Mouse (Mus musculus) CH12.LX (cell line): Measurements from ENCODE around the gene Gpr152. TPM values are rescaled to one million over a fixed set of nuclear protein-coding genes. Genes with fewer than 3 reads are reported as not detected.

Experiments used
- DNase-seq: peaks from one replicate; pipeline ENCODE4 v3.0.0-alpha.2; 2013; ENCODE audit errors: extremely low read depth
- H3K27ac ChIP-seq: 2 replicates; pipeline ENCODE4 v1.5.1; 2012; ENCODE audit warnings: low read depth, mild to moderate bottlenecking, control low read depth, moderate library complexity; ENCODE audit not compliant: insufficient read depth
- H3K27me3 ChIP-seq: replicated peaks from 2 replicates; pipeline ENCODE3; 2012; ENCODE audit warnings: inconsistent platforms
- H3K36me3 ChIP-seq, 2 experiments: replicated peaks in 1 of 2; 2 replicates each; pipeline versions ENCODE3 to v1.6.1; 2012; ENCODE audit warnings: inconsistent platforms in 1 of 2, low read length in 1 of 2, mild to moderate bottlenecking in 1 of 2, mixed read lengths in 1 of 2, moderate library complexity in 1 of 2; ENCODE audit not compliant: control insufficient read depth in 1 of 2, insufficient read depth in 1 of 2
- H3K4me1 ChIP-seq, 2 experiments: 2 replicates each; pipeline ENCODE4 v1.6.1; 2012; ENCODE audit warnings: inconsistent platforms in 1 of 2, moderate library complexity in 1 of 2; ENCODE audit not compliant: insufficient read depth in 2 of 2, control insufficient read depth in 1 of 2
- H3K4me2 ChIP-seq: 2 replicates; pipeline ENCODE4 v1.6.1; 2012; ENCODE audit warnings: low read depth, mild to moderate bottlenecking, control low read depth; ENCODE audit not compliant: poor library complexity, insufficient read depth, severe bottlenecking
- H3K4me3 ChIP-seq, 3 experiments: fragments of 150-350 bp in 1 of 3; sonication (generic) in 1 of 3; replicated peaks in 1 of 3; 2 replicates each; pipeline versions ENCODE3 to v1.5.1; 2011 to 2012; ENCODE audit warnings: low read depth in 2 of 3, low read length in 2 of 3, mild to moderate bottlenecking in 2 of 3, moderate library complexity in 2 of 3, control low read depth in 1 of 3, improper control_type of control experiment in 1 of 3, inconsistent platforms in 1 of 3, mixed read lengths in 1 of 3; ENCODE audit not compliant: poor library complexity in 1 of 3
- H3K79me2 ChIP-seq: replicated peaks from 2 replicates; pipeline ENCODE4 v1.6.1; 2012; ENCODE audit warnings: mild to moderate bottlenecking, moderate library complexity; ENCODE audit not compliant: control insufficient read depth, poor library complexity, insufficient read depth, severe bottlenecking; ENCODE audit errors: extremely low read depth
- H3K9ac ChIP-seq: 2 replicates; pipeline ENCODE4 v1.6.1; 2012; ENCODE audit warnings: low read depth, mild to moderate bottlenecking, control low read depth, moderate library complexity; ENCODE audit not compliant: insufficient read depth
- H3K9me3 ChIP-seq: replicated peaks from 2 replicates; pipeline ENCODE3; 2012; ENCODE audit warnings: low read length, inconsistent platforms, mixed read lengths
- CHD2 ChIP-seq: IDR thresholded peaks from 2 replicates; pipeline ENCODE4 v1.6.1; 2011; ENCODE audit warnings: low read length, improper control_type of control experiment
- E2F4 ChIP-seq: IDR thresholded peaks from 2 replicates; pipeline ENCODE4 v1.6.1; 2011; ENCODE audit warnings: low read depth, low read length, improper control_type of control experiment; ENCODE audit not compliant: insufficient replicate concordance
- ELF1 ChIP-seq: IDR thresholded peaks from 2 replicates; pipeline ENCODE4 v1.6.1; 2014; ENCODE audit warnings: low read depth, mild to moderate bottlenecking, inconsistent platforms, low read length, improper control_type of control experiment
- EP300 ChIP-seq: IDR thresholded peaks from 2 replicates; pipeline ENCODE4 v1.6.1; 2011; ENCODE audit warnings: low read length, improper control_type of control experiment
- GABPA ChIP-seq: IDR thresholded peaks from 2 replicates; pipeline ENCODE4 v1.6.1; 2012; ENCODE audit warnings: low read depth, low read length, improper control_type of control experiment, inconsistent platforms; ENCODE audit not compliant: insufficient replicate concordance
- HCFC1 ChIP-seq: IDR thresholded peaks from 2 replicates; pipeline ENCODE4 v1.6.1; 2012; ENCODE audit warnings: low read depth, mild to moderate bottlenecking, inconsistent platforms, low read length, improper control_type of control experiment
- IRF4 ChIP-seq: IDR thresholded peaks from 2 replicates; pipeline ENCODE4 v1.6.1; 2014; ENCODE audit warnings: low read depth, mild to moderate bottlenecking, inconsistent platforms, low read length, improper control_type of control experiment
- JUN ChIP-seq: IDR thresholded peaks from 2 replicates; pipeline ENCODE4 v1.6.1; 2011; ENCODE audit warnings: low read depth, mild to moderate bottlenecking, low read length, improper control_type of control experiment, moderate library complexity; ENCODE audit not compliant: insufficient read depth
- MAFK ChIP-seq: IDR thresholded peaks from 2 replicates; pipeline ENCODE4 v1.6.1; 2011; ENCODE audit warnings: low read length, improper control_type of control experiment; ENCODE audit not compliant: insufficient replicate concordance
- MAX ChIP-seq: IDR thresholded peaks from 2 replicates; pipeline ENCODE4 v1.6.1; 2011; ENCODE audit warnings: low read length, improper control_type of control experiment
- NRF1 ChIP-seq: IDR thresholded peaks from 2 replicates; pipeline ENCODE4 v1.6.1; 2014; ENCODE audit warnings: low read depth, mild to moderate bottlenecking, inconsistent platforms, low read length, improper control_type of control experiment, moderate library complexity
- PAX5 ChIP-seq: IDR thresholded peaks from 2 replicates; pipeline ENCODE4 v1.6.1; 2012; ENCODE audit warnings: low read length, inconsistent platforms, mixed read lengths
- SIN3A ChIP-seq: IDR thresholded peaks from 2 replicates; pipeline ENCODE4 v1.6.1; 2012; ENCODE audit warnings: low read length, improper control_type of control experiment, inconsistent platforms
- TCF12 ChIP-seq: IDR thresholded peaks from 2 replicates; pipeline ENCODE4 v1.6.1; 2014; ENCODE audit warnings: low read depth, mild to moderate bottlenecking, inconsistent platforms, low read length, improper control_type of control experiment
- USF1 ChIP-seq: IDR thresholded peaks from 2 replicates; pipeline ENCODE4 v1.6.1; 2014; ENCODE audit warnings: low read depth, mild to moderate bottlenecking, inconsistent platforms, low read length, improper control_type of control experiment
- USF2 ChIP-seq: conservative IDR thresholded peaks from 2 replicates; pipeline ENCODE4 v1.6.1; 2011; ENCODE audit warnings: low read depth, low read length, improper control_type of control experiment
- ZKSCAN1 ChIP-seq: IDR thresholded peaks from 2 replicates; pipeline ENCODE4 v1.6.1; 2012; ENCODE audit warnings: low read depth, inconsistent platforms, low read length, improper control_type of control experiment, borderline replicate concordance
- ZNF384 ChIP-seq: IDR thresholded peaks from 2 replicates; pipeline ENCODE4 v1.6.1; 2012; ENCODE audit warnings: low read depth, low read length, improper control_type of control experiment, inconsistent platforms
- dilution Hi-C: fragments of 300-500 bp; cut with MboI; formaldehyde crosslinking; loops from 2 replicates; pipeline ENCODE4 v1.14.3; 2020; ENCODE audit warnings: low sequenced_read_pairs; ENCODE audit not compliant: extremely low pct_unique_long_range_greater_than_20kb, extremely low pct_ligation_motif_present
- in situ Hi-C: fragments of 300-500 bp; cut with MboI; formaldehyde crosslinking; loops from 3 replicates; pipeline ENCODE4 v1.14.3; 2019; ENCODE audit warnings: low sequenced_read_pairs, low pct_ligation_motif_present, low pct_unique_long_range_greater_than_20kb, mixed read lengths
- polyA plus RNA-seq: library from polyadenylated mRNA; unstranded; fragments of >175 nt; gene quantifications from 2 replicates; pipeline ENCODE4 v1.2.1, GENCODE M21; 2012; ENCODE audit warnings: low read depth; ENCODE audit not compliant: insufficient read length
- total RNA-seq, 2 experiments: library from RNA; depleted of rRNA; stranded (reverse); fragments of 300-350 nt in 1 of 2; fragments of >200 nt in 1 of 2; gene quantifications; 2 replicates each; pipeline ENCODE4 v1.2.3; 2012 to 2014

Gpr152 gene
- total RNA-seq (2012; rRNA removed) (0.17 and 0.25 TPM in 2 replicates), total RNA-seq (2014; rRNA removed) (0.05 TPM in 1 of 2 replicates, not detected in the other), polyA plus RNA-seq (0.71 and 0.82 TPM in 2 replicates)

GRCm38 (mm10) chr19:4139446-4139845 lies at the start of gene Gpr152:
TSS of gene Gpr152 (plus strand) at chr19:4139787.
- H3K9me3 ChIP-seq, result no peaks in the 10 kb centered on the region
- peaks cover 0 to 49% of the 10 kb centered on the region in 2 experiments for H3K36me3 ChIP-seq
- dilution Hi-C loops (no loop called here), in situ Hi-C loops (no loop called here)
- no peak within 1 kb of the TSS for H3K4me3 ChIP-seq
- H3K79me2 ChIP-seq, result no peaks in the 10 kb centered on the region
- no peak for DNase-seq
- no peak within 1 kb of the TSS for H3K4me2 ChIP-seq
- no peak for TF ChIP-seq EP300
- no peak for TF ChIP-seq E2F4
- TF ChIP-seq IRF4, result no peak
- TF ChIP-seq CHD2, result no peak
- TF ChIP-seq ZKSCAN1, result no peak
- no peak within 1 kb of the TSS for H3K9ac ChIP-seq
- H3K27me3 ChIP-seq, result no peaks in the 10 kb centered on the region
- peaks cover 48 to 91% of the 10 kb centered on the region in 2 experiments for H3K4me1 ChIP-seq
- H3K27ac ChIP-seq, result no peak within 1 kb of the TSS

- TF ChIP-seq SIN3A, result no peak
- no peak for TF ChIP-seq HCFC1
- TF ChIP-seq IRF4, result no peak
- TF ChIP-seq TCF12, result no peak
- no peak for TF ChIP-seq NRF1
- no peak for TF ChIP-seq ELF1
- no peak for TF ChIP-seq USF1
- TF ChIP-seq MAX, result no peak
- TF ChIP-seq JUN, result no peak
- DNase-seq, result no peak
- Histone ChIP-seq H3K36me3 (no peaks in the 10 kb centered on the region), H3K9ac (no peak overlapping the region), H3K4me2 (no peak overlapping the region), H3K9me3 (no peaks in the 10 kb centered on the region), H3K27ac (no peak overlapping the region), H3K4me1 (no peaks in the 10 kb centered on the region), H3K27me3 (peaks cover 29% of the 10 kb centered on the region), H3K79me2 (no peaks in the 10 kb centered on the region), H3K4me3 (no peak overlapping the region)
- dilution Hi-C loops, result no loop called here
- in situ Hi-C loops, result no loop called here
Measured at GRCm38 (mm10) chr19:4090446-4090845, 49.1 kb upstream of the Gpr152 start.

GRCm38 (mm10) chr19:4091383-4091782 lies 48.2 kb upstream of the Gpr152 start:
- H3K27ac ChIP-seq, result no peak overlapping the region
- H3K27me3 ChIP-seq, result peaks cover 21% of the 10 kb centered on the region
- peaks cover 0 to 7% of the 10 kb centered on the region in 2 experiments; a peak in 2 of 4 replicates for H3K4me1 ChIP-seq
- H3K36me3 ChIP-seq, result no peaks in the 10 kb centered on the region
- no peak overlapping the region for H3K4me3 ChIP-seq
- no peaks in the 10 kb centered on the region for H3K79me2 ChIP-seq
- H3K9ac ChIP-seq, result no peak overlapping the region
- dilution Hi-C loops, result no loop called here
- peak; percentile 47; the same call in 1 of the 2 replicates for TF ChIP-seq ZNF384
- TF ChIP-seq IRF4, result no peak
- peak; percentile 50; the same call in 1 of the 2 replicates for TF ChIP-seq MAFK
- TF ChIP-seq GABPA, result no peak
- no peak for TF ChIP-seq USF2
- no peak for TF ChIP-seq PAX5
- H3K9me3 ChIP-seq, result no peaks in the 10 kb centered on the region
- DNase-seq, result no peak
- no peak overlapping the region for H3K4me2 ChIP-seq
- in situ Hi-C loops, result no loop called here
